Mouse (Mus musculus) embryonic fibroblast, embryonic 13.5 days (primary cell): Measurements from ENCODE around the gene Zfp870.

Experiments used
- CTCF ChIP-seq: IDR thresholded peaks from 2 replicates; pipeline ENCODE4 v1.5.1; 2011; ENCODE audit warnings: mild to moderate bottlenecking, control low read depth, low read length, moderate library complexity, borderline replicate concordance; ENCODE audit not compliant: insufficient read depth
- POLR2A ChIP-seq: IDR thresholded peaks from 2 replicates; pipeline ENCODE4 v1.6.1; 2011; ENCODE audit warnings: low read depth, mild to moderate bottlenecking, control low read depth, low read length, moderate library complexity

DNA sequence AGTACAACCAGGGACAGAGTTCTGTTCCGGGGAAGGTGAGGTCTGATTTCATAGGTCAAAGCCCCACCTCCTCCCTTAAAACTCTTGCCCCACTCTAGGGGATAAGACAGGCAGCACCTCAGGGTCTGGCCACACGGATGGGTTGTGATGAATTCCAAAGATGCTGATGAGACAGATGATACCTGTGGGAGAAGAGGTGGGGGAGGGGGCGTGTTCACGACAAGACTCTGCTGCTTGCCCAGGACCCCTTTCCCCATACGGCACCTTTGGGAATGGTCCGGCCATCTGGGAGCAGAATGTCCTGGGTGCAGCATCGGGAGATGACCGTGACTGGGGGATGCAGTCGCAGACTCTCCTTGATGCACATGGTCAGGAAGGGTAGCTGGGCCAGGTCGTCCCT, 14.7 kb upstream of the Zfp870 start:
- TF ChIP-seq CTCF (no peak), POLR2A (no peak)
